Mouse (Mus musculus) adrenal gland, adult 2 months (tissue): ENCODE measurements around the gene Abl1. TPM values are rescaled to one million over a fixed set of nuclear protein-coding genes. Genes with fewer than 3 reads are reported as not detected.
A peak's percentile ranks its signal among the peaks of the same experiment; 100 is the strongest.

Experiments used
- DNase-seq: peaks from one replicate; pipeline ENCODE4 v3.0.0; 2021
- polyA plus RNA-seq: library from polyadenylated mRNA; depleted of rRNA; stranded (reverse); fragments of >200 nt; gene quantifications from 2 replicates; pipeline ENCODE4 v1.2.3, GENCODE M21; 2012
- total RNA-seq, 2 experiments: library from RNA; stranded (reverse); gene quantifications; 2 replicates each; pipeline ENCODE4 v1.2.3; 2021

Gene Abl1
- total and polyA plus RNA-seq, 3 experiments, result 57.0 to 63.5 (median 62.7) TPM

DNA sequence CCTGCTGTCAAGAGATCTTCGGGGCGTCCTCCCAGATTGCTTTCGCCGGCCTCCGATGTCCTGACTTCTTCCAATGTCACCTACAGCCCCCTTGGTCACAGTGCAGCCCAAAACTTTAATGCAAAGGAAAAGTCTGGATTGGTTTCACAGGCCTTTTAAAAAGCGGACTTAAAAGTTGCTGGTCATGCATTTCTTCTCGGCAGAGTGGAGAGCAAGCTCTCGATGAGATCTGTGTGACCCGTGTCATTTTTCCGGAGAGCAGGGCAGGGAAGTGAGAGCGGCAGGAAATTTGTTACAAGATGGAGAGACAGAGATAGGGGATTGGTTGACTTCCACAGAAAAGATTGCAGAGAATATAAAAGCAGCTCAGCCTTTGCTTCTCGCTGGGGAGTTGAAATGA, 869 bp downstream of the Abl1 start:
- peak; percentile 40 for DNase-seq

DNA sequence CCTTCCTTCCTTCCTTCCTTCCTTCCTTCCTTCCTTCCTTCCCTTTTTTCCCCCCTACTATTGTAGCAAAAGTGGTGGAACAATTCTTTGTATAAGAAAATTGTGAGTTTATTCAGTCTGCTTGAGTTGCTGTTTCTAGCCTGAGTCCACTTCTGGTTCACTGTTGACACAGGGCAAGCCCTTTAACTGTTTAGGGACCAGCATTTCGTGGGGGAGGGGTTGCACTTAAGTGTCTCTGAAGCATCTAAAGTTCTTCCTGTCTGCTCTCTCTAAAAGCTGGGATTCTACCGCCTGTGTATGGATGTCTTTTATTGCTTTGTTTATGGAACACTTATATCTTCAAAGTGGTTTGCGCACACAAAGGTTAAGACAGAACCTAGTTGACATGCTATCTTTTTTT, 1.9 kb downstream of the Abl1 start:
- no peak for DNase-seq

DNA sequence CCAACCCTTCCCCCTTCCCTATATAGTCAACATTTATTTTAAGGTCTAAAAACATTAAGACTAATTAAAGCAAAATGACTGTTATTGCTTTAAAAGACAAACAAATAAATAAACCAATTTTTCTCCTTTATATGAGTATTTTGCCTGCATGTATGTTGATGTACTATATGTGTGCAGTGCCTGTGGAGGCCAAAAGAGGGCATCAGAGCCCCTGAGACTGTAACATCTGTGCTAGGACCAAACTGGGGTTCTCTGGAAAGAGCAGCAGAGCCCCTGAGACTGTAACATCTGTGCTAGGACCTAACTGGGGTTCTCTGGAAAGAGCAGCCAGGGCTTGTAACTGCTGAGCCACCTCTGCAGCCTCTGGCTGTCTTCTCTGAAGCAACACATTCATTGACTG, 10.0 kb downstream of the Abl1 start:
- DNase-seq, result no peak

DNA sequence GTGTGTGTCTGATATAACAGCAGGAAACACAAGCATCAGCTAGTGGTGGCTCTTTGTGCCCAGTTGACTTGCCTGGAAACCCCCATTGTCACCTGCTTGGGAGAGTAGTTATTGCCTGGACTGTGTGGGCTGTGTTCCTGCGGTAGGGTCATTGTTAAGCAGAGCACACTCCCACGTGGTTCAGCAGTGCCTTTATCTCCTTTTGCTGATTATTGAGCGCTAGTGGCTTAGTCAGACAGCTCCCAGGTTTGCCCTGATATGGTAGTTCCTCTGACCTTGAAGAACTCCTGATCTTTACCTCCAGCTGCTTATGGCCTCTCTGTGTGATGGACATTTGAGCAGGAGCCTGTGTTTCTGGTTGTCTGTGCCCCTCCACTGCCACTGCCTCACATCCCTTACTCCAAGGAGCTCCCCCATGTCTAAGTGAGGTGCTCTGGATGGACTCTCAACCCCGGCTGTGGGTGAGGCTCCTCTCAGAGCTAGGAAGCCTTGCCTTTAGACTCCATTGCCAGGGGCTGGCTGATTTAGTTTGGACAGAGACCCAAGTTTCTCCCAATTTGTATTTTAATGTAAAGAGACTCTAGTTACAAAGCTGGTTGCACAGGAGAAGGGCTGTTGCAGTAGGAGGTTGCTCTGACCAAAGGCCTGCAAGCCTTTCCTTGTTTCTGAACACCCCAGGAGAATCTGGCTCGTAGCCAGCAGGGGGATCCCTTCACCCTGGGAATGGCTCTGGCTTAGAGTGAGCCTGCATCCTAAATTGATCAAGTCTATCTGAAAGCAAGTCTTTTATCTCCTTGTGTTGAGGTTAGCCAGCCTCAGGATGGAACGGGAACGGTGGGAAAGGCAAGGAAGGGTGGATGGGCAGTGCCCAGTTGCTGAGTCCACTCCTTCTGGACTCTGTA, 12.6 kb downstream of the Abl1 start:
- no peak for DNase-seq

DNA sequence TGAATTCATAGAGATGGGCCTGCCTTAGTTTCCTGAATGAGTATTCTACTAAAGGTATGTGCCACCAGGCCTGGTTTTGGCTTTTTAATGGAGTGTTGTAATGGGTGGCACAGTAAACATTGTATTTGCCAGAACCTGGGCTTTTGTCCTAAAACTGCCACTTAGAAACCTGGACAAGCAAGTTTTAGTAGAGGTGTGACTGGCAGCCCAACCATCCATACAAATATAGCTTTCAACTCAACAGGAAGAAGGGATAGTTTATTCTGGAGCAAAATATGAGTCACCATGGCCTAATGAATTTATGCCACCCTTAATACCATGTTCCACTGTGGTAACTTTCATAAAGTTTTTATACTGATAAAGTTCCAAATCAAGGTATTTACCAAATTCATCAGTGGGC, 15.1 kb downstream of the Abl1 start:
- no peak for DNase-seq

DNA sequence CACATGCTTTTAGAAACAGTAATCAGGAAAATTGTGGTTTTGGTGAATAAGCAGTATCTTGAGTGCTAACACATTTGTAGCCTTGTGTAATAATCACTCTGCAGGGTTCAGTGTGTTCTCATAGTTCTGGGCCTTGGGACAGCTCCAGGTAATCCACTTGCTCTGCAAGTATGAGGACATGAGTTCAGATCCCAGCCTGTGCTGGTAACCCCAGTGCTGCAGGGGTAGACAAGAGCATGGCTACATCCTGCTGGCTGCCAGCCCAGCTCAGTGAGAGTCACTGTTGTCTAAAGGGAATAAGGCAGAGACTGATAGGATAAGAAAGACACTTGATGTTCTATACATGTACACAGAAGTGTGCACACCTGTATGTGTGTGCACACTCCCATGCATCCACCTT, 17.7 kb downstream of the Abl1 start:
- no peak for DNase-seq

DNA sequence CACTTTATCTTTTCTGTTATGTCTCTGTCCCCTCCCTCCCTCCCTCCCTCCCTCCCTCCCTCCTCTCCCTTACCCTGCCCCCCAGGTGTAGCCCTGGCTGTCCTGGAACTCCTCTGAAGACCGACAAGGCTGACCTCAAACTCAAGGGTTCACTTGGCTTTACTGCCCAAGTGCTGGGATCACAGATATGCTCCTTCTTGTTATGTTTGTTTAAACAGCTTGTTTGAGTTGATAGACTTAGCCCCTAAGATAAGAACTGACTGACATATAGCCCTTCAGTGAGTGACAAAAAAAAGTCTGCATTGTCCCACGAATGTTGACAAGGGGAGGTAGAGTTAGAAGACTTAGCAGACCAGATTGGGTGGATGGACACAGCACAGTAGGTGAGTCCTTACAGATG, 18.4 kb downstream of the Abl1 start:
- no peak for DNase-seq

DNA sequence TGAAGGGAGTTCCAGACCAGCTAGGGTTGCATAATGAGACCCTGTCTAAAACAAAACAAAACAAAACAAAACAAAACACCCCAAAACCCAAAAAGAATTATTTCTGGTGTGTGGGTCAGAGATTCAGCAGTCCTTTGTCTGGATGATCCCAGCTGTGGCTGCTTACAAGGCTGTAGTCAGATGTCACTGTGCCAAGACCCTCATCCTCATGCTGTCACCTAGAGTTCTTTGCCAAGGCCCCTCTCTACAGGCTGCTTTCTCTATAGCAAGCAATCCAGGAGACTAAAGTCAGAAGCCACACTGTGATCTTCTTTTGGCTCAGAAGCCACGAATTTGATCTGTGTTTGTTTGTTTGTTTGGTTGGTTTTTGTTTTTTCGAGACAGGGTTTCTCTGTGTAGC, 24.5 kb downstream of the Abl1 start:
- DNase-seq, result no peak

DNA sequence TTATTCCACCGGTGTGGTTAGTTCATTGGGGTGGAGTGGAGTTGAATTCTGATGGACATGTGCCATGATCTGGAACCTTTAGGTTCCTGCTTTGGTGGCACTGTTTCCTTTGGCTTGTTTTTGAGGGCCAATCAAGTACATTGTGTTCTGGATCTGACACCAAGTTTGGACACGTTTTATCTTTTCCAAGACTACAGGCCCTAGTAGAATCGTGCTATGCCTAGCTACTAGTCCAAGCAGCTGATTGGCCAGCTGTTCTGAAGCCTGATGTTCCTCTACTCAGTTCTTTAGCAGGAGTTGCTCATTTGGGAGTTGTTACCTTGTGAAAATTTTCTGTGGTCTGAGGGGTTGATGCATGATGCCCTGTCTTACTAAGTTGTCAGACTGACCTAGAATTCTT, 25.6 kb downstream of the Abl1 start:
- no peak for DNase-seq

DNA sequence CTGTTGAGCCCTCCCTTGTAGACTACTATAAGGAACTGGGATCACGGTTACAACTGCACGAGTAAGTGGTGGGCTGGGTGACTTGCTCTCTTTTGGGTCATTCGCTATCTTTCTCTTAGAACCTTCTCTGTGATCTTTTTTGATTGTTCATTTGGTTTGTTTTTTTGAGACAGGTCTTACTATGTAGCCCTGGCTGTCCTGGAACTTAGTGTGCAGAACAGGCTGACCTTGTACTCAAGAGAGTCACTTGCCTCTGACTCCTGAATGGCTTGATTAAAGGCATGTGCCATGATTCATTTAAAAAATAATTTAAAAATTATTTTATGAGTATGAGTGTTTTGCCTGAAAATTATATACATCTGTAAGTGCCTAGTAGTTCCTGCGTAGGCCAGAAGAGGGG, 26.6 kb downstream of the Abl1 start:
- DNase-seq, result no peak

DNA sequence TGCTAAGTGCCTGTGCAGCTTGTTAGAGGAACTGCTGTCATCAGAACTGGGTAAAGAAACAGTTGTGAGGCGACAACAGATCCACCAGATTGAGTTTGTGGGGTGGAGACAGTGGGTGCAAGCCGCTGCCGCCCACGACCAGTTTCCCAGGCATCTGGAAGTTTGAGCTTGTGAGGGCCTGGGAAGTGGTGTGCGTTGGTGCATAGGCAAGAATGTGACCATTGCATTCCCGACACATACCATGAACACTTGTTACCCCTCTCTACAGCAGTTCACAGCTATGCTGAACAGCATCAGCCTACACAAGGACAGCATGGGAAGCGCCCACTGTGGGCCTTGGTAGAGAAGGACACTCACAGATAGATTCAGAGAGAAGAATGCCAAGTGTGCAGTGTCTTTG, 27.8 kb downstream of the Abl1 start:
- DNase-seq, result no peak

DNA sequence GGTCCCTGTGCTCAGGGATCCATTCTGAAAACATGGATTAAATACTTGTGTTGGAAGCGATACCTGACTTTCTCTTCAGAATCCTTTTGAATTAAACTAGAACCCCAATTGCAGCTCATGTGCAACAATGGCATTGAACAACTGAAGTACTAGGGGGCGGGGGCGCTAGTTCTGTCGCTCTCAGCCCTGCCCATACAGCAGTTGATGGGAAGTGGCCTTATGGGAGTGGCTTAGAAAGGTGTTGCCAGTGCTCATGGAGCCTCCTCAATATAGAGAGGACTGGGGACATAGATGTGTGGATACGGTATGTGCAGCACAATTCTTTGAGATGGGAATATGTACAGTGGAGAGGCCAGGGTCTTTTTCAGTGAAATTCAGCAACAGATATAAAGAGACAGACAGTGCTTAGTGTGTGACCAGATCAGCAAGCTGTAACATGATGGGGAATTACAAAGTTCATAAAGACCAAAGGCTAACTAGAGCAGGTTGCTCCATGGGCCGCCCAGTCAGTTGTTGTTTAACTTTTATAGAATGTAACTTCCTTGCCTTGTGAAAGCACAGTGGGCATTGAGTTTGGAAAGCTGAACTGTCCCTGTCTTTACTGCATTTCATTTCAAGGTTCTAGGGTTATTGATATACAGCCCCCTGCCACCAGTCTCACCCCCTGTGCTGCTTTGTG, 31.2 kb downstream of the Abl1 start:
- DNase-seq, result no peak

DNA sequence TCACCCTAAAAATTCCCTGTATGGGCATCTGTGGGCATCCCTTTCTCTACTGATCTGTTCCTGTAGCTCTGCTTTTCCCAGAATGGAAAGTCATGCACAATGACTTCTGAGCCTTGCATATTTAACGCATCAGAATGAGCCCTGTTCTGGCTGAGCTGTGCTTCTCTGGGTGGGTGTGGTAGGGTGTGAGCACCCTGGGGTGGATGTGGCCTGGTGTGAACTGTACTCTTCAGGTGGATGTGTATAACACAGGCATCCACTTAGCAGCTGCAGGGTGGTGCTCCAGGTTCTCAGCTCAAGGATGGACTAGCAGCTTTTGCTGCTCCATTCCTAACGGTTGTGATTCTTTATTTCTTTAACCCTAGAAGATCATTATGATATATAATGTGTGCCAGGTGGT, 31.8 kb downstream of the Abl1 start:
- no peak for DNase-seq

DNA sequence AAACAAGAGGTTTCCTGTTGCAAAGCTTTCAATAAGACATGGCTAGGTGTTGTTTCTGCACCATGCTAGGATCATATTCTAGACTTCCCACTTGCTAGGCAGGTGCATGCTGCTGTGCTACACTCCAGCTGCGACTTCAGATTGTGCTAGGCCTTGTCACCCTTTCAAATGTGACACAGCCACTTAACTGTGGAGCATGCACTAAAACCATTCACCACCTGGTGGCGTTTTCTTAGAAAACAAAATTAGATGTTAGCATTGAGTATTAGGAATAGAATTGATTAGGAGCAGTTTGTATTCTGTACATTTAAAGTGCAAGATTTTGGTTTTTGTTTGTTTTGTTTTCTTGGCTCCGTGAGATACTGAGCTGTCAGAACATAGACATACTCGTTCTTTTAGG, 32.6 kb downstream of the Abl1 start:
- no peak for DNase-seq

DNA sequence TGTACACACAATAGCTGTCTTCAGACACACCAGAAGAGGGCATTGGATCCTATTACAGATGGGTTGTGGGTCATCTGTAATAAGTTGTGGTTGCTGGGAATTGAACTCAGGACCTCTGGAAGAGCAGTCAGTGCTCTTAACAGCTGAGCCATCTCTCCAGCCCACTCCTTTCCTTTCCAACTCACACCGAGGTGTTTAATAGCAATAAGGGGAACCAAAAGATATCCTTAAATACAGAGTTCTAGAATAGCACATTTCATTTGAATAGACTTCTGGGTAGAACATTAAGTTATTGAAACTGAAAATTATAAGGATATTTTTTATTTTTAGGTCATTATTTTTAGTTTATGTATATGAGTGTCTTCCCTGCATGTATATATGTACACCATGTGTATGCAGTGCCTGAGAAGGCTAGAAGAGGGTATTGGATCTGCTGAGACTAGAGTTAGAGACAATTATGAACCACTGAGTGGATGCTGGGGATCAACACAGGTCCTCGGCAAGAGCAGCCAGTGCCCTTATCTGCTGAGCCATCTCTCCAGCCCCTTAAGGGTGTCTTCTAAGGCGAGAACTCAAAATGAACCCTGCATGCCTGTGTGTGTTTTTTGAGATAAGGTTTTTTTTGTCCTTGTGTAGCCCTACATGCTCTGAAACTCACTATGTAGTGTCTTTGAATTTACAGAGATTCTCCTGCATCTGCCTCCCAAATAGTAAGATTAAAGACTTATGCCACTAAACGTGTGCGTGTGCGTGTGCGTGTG, 36.7 kb downstream of the Abl1 start:
- DNase-seq, result no peak

DNA sequence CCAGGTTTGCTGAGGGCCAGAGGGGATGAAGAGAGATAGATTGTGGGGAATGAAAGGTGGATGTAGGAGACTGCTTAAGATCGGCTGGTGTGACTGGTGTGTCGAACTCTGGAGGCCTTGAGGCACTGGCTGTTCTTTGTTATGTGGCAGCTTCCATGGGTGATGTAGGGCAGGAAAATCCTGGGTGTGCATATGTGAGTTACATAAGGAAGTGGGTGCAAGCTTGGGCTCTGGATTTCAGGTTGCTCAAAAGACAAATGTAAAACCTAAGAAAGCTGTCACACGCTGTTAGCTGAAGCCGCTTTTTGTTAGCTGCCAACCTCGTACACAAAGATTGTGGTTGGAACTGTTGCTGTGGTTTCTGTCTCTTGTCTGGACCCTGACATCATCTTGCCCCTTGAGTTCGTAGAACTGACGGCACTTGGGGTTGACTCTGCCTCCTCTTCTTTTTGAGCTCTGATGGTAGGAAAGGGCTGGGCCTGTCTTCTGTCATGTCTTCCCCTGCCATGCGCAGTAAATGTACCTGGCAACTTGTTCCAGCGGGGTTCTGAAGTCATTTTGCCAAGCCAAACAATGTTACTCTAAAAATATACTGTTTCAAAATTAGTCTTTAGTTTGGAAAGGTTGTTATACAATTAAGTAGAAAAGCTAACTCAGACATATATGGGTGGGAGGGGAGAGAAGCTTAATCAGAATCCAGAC, 39.6 kb downstream of the Abl1 start:
- DNase-seq, result no peak

DNA sequence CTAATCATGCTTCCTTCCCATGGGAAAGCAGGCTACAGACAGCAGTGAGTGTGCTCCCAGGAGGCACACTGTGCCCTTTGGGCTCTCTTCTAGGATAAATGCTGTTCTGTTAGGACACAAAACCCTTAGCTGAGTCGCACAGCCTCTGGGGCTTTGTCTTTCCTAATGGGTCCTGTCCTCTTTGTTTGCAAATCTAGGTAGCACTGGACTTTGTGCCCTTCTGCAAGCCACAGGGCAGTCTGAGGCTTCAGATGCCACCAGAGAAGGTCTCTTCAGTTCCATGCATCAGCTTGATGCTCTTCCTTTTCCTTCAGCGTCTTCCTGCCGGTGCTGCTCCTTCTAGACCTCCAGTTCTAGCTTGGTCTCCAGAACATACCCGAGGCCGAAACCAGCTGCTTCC, 42.5 kb downstream of the Abl1 start:
- no peak for DNase-seq

DNA sequence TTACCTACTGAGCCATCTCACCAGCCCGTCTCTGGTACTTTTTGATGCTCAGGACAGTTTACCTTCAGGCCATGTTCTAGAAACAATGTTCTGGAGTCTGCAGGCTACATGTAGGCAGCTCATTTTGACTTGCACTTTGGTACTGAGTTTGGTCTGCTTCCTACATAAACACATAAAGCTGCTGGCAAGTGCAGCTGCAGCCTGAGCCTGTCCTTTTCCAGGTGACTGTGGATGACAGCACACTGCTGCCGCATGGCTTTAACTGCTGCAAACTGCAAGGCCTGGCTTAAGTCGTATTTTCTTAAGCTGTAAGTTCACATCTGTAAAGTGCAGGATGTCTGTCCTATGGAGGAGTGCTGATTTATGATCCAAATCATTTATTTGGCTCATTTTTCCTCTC, 44.3 kb downstream of the Abl1 start:
- no peak for DNase-seq

DNA sequence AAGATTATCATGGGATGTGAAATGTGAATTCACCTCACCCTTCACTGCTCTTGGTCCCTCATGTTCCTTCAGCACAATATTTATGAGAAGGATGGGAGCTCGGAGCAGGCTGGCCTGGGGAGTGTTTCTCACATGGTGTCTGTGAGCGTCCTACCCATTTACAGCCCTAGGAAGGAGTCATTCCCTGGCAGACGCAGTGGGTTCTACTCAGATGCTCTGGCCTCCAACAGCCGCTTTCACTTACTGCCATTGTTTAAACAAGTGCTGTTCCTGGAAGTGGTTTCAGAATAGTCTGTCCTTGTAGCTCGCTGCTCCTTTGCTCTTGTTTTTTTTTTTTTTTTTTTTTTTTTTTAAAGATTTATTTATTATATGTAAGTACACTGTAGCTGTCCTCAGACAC, 45.4 kb downstream of the Abl1 start:
- DNase-seq, result no peak

DNA sequence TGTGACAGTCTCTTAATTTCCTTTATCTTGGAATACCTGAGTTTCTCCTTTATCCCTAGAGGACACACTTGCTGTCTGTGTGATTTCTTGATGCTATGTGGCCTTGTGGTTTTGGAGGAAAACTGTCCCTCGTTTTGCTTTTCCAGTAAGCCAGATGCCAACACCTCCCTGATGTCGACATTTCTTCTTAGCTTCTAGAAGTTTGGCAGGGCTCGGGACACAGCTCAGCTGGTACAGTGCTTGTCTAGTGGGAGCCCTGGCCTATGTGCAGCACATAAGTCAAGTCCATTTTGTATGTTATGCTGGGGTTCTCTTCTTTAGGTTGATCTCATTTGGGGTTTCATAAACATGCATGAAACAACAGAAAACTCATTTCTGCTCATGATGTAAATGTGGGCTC, 50.9 kb downstream of the Abl1 start:
- DNase-seq, result no peak

DNA sequence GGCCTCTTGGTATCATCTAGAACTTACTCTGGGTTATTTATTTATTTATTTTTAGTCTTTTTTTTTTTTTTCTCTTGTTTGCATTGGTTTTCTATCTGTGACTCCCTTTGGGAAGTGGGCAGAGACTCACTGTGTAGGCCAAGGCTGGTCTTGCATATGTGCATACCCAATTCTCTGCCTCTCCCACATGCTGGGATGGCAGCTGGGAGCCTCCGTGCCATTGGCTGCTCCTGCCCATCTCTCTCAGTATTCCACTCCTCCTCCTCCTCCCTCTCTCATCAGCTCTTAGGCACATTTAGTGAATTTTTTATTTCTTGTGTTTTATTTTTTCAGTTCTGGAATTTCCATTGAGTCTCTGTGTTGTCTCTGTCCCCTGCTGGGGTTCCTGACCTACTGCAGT, 53.6 kb downstream of the Abl1 start:
- no peak for DNase-seq

DNA sequence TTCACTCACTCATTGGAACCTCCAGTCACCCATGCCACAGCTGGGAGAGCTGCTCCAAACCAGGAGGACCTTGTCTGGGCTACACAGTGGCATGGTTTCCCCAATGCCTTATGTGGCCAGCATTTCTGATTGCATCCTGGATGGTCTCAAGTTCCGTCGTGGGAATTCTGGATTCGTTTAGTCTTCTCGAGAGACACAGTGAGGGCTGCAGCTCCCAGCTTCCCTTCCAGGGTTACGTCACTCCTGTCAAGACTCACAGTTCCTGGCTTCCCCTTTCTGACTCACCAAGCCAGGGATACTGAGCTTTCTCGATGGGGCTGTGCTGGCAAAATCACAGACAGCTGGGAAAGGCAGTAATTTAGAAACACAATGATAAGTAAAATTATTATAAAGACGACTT, 54.0 kb downstream of the Abl1 start:
- peak; percentile 78 for DNase-seq
